Mouse (Mus musculus) C2C12 (cell line): ENCODE results near the gene Sarm1. TPM values are rescaled to one million over a fixed set of nuclear protein-coding genes. Genes with fewer than 3 reads are reported as not detected.
A peak's percentile ranks its signal among the peaks of the same experiment; 100 is the strongest.
"Not testable (repeated sequence)": the region's sequence is repeated elsewhere in the genome, so short reads cannot be mapped to it uniquely, and the experiment has no call there.

Experiments
- H3K27me3 ChIP-seq: one replicate; pipeline ENCODE4 v1.6.1; 2011; ENCODE audit not compliant: control insufficient read depth, insufficient read depth, insufficient read length
- H3K36me3 ChIP-seq: one replicate; pipeline ENCODE4 v1.6.1; 2011; ENCODE audit not compliant: control insufficient read depth, insufficient read depth
- H3K4me3 ChIP-seq: one replicate; pipeline ENCODE4 v1.5.1; 2011; ENCODE audit warnings: mild to moderate bottlenecking, control low read depth; ENCODE audit not compliant: poor library complexity, insufficient read depth, severe bottlenecking
- H3K79me2 ChIP-seq: one replicate; pipeline ENCODE4 v1.6.1; 2011; ENCODE audit not compliant: control insufficient read depth, insufficient read depth
- H3K79me3 ChIP-seq: one replicate; pipeline ENCODE4 v1.6.1; 2011; ENCODE audit warnings: low read depth, control low read depth
- H3ac ChIP-seq: one replicate; pipeline ENCODE3; 2011; ENCODE audit warnings: low read depth; ENCODE audit not compliant: control insufficient read depth, insufficient read length
- CEBPB ChIP-seq: IDR thresholded peaks from one replicate; pipeline ENCODE4 v1.6.1; 2011; ENCODE audit warnings: low read depth, mild to moderate bottlenecking, control low read depth, moderate library complexity
- CTCF ChIP-seq: IDR thresholded peaks from one replicate; pipeline ENCODE4 v1.5.1; 2011; ENCODE audit not compliant: control insufficient read depth, insufficient read depth, insufficient read length
- FOSL1 ChIP-seq: IDR thresholded peaks from one replicate; pipeline ENCODE4 v1.8.0; 2011; ENCODE audit warnings: mild to moderate bottlenecking, low read length; ENCODE audit not compliant: poor library complexity, insufficient read depth, severe bottlenecking
- MAX ChIP-seq: IDR thresholded peaks from one replicate; pipeline ENCODE4 v1.6.1; 2011; ENCODE audit warnings: mild to moderate bottlenecking, control low read depth
- MYOD1 ChIP-seq: IDR thresholded peaks from one replicate; pipeline ENCODE4 v1.6.1; 2011; ENCODE audit warnings: low read depth; ENCODE audit not compliant: control insufficient read depth, insufficient read length
- MYOG ChIP-seq: IDR thresholded peaks from one replicate; pipeline ENCODE4 v1.6.1; 2011; ENCODE audit not compliant: control insufficient read depth, insufficient read length; ENCODE audit errors: extremely low read depth
- USF1 ChIP-seq: IDR thresholded peaks from one replicate; pipeline ENCODE4 v1.6.1; 2011; ENCODE audit warnings: low read depth, mild to moderate bottlenecking, control low read depth, moderate library complexity
- polyA plus RNA-seq: library from polyadenylated mRNA; unstranded; fragments of >200 nt; fragmentation: generic; extraction: Trizol; gene quantifications from one replicate; pipeline ENCODE4 v1.2.1, GENCODE M21; 2012; ENCODE audit warnings: missing spikeins

Sarm1 gene
- polyA plus RNA-seq, 1 experiment = 0.19 TPM

DNA sequence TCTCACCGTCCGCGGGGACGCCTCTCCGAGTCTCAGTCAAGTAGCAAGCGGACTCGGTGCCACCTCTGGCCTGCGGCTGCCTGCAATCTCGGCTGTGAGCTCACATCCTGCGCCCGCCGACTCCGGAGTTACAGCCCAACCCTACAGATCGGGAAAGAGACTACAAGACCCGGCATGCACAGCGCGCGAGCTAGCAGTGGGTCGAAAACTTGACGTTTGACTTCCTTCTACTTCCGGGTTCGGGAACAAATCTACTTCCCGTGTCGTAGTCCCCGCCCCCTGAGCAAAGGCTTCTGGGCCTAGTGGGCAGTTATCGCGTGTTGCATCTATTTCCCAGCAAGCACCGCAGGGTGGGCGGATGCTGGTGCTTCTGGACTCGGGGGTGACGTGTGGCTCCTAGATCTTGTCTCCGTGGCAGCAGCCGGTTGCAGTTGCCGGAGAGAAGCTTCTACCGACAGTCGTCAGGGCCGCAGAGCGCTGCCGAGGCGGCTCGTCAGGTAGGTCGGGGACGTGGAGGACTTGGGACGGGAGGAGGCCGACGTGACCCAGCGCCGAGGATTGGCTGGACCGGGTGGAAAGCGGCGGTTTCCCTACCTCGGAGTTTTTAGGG is 38.6 kb upstream of the Sarm1 start, which contains the start of the genes Tnfaip1 and Ift20:
TSS of gene Tnfaip1 (minus strand) at position 253 of the 610 bp plus-strand sequence.
TSS of gene Ift20 (plus strand) at position 282 of the 610 bp plus-strand sequence.
- H3ac ChIP-seq = peak within 1 kb of the TSS; percentile 95
- peak within 1 kb of the TSS; percentile 93 for H3K4me3 ChIP-seq
- no peaks in the 10 kb centered on the region for H3K27me3 ChIP-seq
- peaks cover 30% of the 10 kb centered on the region for H3K36me3 ChIP-seq
- H3K79me2 ChIP-seq = peaks cover 82% of the 10 kb centered on the region
- H3K79me3 ChIP-seq = peaks cover 66% of the 10 kb centered on the region
- no peak for TF ChIP-seq CTCF
- TF ChIP-seq MAX = peak; percentile 83

DNA sequence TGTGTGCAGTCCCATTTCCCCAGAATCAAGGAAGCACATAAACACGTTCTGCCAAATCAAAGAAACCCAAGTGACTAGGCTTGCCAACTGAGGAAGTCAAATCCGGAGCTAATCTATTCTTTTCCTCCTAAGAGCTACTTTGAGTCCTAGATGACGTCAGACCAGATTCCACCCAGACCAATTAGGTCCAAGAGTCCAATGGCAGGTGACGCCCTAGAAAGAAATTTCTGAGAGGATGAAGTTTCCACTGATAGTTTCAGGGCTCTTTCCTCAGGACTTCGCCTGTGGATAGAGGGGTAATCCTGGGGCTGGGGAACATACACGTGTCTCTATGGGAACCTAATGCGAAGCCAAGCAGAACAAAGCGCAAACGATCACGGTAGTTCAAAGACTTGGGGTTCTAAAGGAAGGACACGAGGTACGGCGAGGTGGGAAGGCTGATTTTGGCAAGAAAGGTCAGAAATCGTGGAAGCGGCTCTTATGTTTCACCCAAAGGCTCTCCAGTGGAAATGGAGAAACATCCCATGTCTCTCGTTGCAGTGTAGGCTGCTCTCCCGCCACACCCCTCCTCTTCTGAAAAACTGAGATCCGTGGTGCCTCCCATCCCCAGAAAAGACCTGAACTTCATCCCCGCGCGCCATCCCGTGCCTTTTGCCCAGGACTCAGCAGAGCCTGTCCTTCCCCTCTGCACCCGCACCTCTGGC is 38.0 kb upstream of the Sarm1 start:
- TF ChIP-seq USF1 = no peak
- no peak for TF ChIP-seq MYOD1
- TF ChIP-seq FOSL1 = no peak
- Histone ChIP-seq H3ac (peak overlapping the region; percentile 95), H3K4me3 (peak overlapping the region; percentile 93), H3K27me3 (no peaks in the 10 kb centered on the region), H3K79me3 (peaks cover 72% of the 10 kb centered on the region), H3K36me3 (peaks cover 24% of the 10 kb centered on the region), H3K79me2 (peaks cover 88% of the 10 kb centered on the region)

DNA sequence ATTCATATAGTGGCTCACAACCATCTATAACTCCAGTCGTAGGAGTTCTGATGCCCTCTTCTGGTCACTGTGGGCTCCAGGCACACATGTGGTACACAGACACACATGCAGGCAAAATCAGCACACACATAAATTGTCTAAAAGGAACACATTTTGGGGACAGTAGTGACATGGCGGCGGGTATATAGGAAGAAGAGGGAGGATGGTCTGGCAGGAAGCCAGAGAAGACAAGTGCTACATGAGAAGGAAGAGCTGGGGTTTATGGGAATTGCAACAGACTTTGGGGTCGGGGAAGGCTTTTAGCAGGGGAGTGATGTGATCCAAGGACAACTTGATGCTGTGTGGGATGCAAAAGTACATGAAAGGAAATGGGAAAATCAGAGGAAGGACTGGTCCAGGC is 37.0 kb upstream of the Sarm1 start:
- Histone ChIP-seq H3K27me3 (no peaks in the 10 kb centered on the region), H3K4me3 (peak overlapping the region; percentile 93), H3ac (no peak overlapping the region), H3K79me3 (peaks cover 72% of the 10 kb centered on the region), H3K79me2 (peaks cover 92% of the 10 kb centered on the region), H3K36me3 (peaks cover 24% of the 10 kb centered on the region)
- no peak for TF ChIP-seq FOSL1
- TF ChIP-seq CEBPB = no peak
- TF ChIP-seq USF1 = no peak
- no peak for TF ChIP-seq MYOD1
- no peak for TF ChIP-seq MAX
- TF ChIP-seq MYOG = no peak
- TF ChIP-seq CTCF = no peak

DNA sequence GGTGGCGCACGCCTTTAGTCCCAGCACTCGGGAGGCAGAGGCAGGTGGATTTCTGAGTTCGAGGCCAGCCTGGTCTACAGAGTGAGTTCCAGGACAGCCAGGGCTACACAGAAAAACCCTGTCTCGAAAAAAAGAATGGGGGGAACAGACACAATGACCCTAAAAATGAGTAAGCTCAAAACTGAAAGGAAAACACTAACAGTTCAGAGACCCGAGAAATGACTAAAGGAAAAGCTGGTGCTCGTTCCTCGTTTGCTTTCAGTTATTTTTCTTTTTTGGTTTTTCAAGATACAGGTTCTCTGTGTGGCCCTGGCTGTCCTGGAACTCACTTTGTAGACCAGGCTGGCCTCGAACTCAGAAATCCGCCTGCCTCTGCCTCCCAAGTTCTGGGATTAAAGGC is 34.0 kb upstream of the Sarm1 start:
- H3K4me3 ChIP-seq, H3ac ChIP-seq, H3K27me3 ChIP-seq: not testable (repeated sequence)
- peaks cover 52% of the 10 kb centered on the region for H3K79me3 ChIP-seq
- peaks cover 62% of the 10 kb centered on the region for H3K79me2 ChIP-seq
- peaks cover 41% of the 10 kb centered on the region for H3K36me3 ChIP-seq

DNA sequence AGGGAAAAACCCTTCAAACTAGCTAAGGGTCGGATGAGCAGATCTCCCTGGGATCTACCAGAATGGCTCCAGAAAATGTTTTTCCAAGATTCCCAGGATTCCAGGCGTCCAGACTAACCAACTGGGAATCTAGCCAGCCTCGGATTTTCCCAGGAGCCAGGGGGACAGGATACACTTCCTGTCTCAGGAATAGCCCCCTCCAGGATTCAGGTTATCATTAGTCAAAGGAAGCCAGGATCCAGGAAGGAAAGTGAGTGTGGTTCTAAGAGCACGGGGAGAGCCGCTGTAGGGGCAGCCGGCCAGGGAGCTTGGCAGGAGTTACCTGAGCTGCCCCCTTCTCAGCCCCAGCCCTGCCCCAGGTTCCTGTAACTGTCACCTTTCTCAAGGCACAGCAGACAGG is 33.5 kb upstream of the Sarm1 start:
- Histone ChIP-seq H3K4me3 (no peak overlapping the region), H3K79me3 (peaks cover 52% of the 10 kb centered on the region), H3ac (no peak overlapping the region), H3K79me2 (peaks cover 59% of the 10 kb centered on the region), H3K27me3 (no peaks in the 10 kb centered on the region), H3K36me3 (peaks cover 46% of the 10 kb centered on the region)
- no peak for TF ChIP-seq MAX
- no peak for TF ChIP-seq MYOG
- TF ChIP-seq USF1 = no peak

DNA sequence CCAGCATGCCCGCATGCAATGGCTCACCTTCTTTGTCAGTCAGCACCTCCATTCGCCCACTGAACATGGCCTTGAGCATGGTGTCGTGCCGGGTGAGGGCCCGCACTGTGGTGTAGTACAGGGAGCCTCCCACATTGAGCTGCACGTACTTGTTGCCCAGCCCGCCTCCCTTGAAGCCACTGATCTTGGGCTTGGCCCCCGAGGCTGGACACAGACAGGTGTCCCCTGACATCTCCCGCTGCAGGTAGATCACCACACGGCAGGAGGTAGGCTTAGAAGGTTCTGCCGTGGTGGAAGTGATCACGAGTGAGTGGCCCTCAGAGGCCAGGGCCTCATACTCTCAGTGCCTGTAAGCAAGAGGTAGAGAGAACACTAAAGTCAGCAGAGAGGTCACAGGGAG is 32.4 kb upstream of the Sarm1 start:
- H3K36me3 ChIP-seq = peaks cover 56% of the 10 kb centered on the region
- no peak for TF ChIP-seq MYOG
- no peak for TF ChIP-seq CTCF
- TF ChIP-seq FOSL1 = no peak
- TF ChIP-seq MYOD1 = no peak
- no peak for TF ChIP-seq MAX
- TF ChIP-seq USF1 = no peak
- TF ChIP-seq CEBPB = no peak
- no peak overlapping the region for H3K4me3 ChIP-seq
- H3K79me3 ChIP-seq = peaks cover 44% of the 10 kb centered on the region
- no peaks in the 10 kb centered on the region for H3K27me3 ChIP-seq
- no peak overlapping the region for H3ac ChIP-seq
- H3K79me2 ChIP-seq = peaks cover 50% of the 10 kb centered on the region
